ENCODE assay signal across 1 mouse cellular context in genomic region chr11:22857106-22857704, GRCm38 (mm10).
TF ChIP-seq lines count a peak whose summit lies in the region.

No protein-coding gene starts in this region.

TF ChIP-seq in CH12.LX, 34 proteins besides CTCF, POLR2A, EP300 and RAD21 (continued from another document):
- TF ChIP-seq SIN3A (IDR thresholded peaks at IDR 0.05; ENCODE audit: low read length): no peak; the same call in 1 of the 2 replicates
- TF ChIP-seq POLR2AphosphoS2 (IDR thresholded peaks at IDR 0.05; ENCODE audit: low read depth, low read length): no peak
- TF ChIP-seq MEF2A (IDR thresholded peaks at IDR 0.05; ENCODE audit: borderline replicate concordance, low read depth, low read length): peak; percentile 96
- no peak for TF ChIP-seq E2F4 (IDR thresholded peaks at IDR 0.05; ENCODE audit: insufficient replicate concordance, low read depth, low read length)
- TF ChIP-seq CHD1 (IDR thresholded peaks at IDR 0.05; ENCODE audit: low read depth, low read length): peak; percentile 90
- no peak for TF ChIP-seq ZKSCAN1 (IDR thresholded peaks at IDR 0.05; ENCODE audit: borderline replicate concordance, low read depth, low read length)
- peak; percentile 77 for TF ChIP-seq ETS1 (conservative IDR thresholded peaks at IDR 0.05; ENCODE audit: low read depth, low read length)
- TF ChIP-seq KAT2A (IDR thresholded peaks at IDR 0.05; ENCODE audit: insufficient replicate concordance, low read length): 0 out of 2 replicates have a peak, but pooled peaks have one; percentile 45
- no peak; the same call in none of the 2 replicates for TF ChIP-seq TCF12 (IDR thresholded peaks at IDR 0.05; ENCODE audit: low read depth, low read length)
- no peak for TF ChIP-seq ZC3H11A (IDR thresholded peaks at IDR 0.05; ENCODE audit: low read depth, low read length)
- TF ChIP-seq BHLHE40 (IDR thresholded peaks at IDR 0.05; ENCODE audit: low read depth, low read length): peak; percentile 59
- TF ChIP-seq ZNF384 (IDR thresholded peaks at IDR 0.05; ENCODE audit: low read depth, low read length): peak; percentile 80; the same call in 1 of the 2 replicates
- no peak for TF ChIP-seq PAX5 (IDR thresholded peaks at IDR 0.05; ENCODE audit: low read length)
- no peak for TF ChIP-seq USF1 (IDR thresholded peaks at IDR 0.05; ENCODE audit: low read depth, low read length)
- TF ChIP-seq RCOR1 (conservative IDR thresholded peaks at IDR 0.05; ENCODE audit: low read depth, low read length): peak; percentile 81
- TF ChIP-seq SMC3 (IDR thresholded peaks at IDR 0.05; ENCODE audit: low read depth, low read length): peak; percentile 5; the same call in 1 of the 2 replicates
- TF ChIP-seq JUND (conservative IDR thresholded peaks at IDR 0.05; ENCODE audit: low read depth, low read length): peak; percentile 34; the same call in 1 of the 2 replicates
- no peak; the same call in 1 of the 2 replicates for TF ChIP-seq HCFC1 (IDR thresholded peaks at IDR 0.05; ENCODE audit: low read depth, low read length)
- no peak for TF ChIP-seq UBTF (IDR thresholded peaks at IDR 0.05; ENCODE audit: low read depth, low read length)
